Mouse (Mus musculus) hematopoietic stem cell, adult 5-6 weeks (primary cell): ENCODE measurements at regions not wholly inside any gene's neighbourhood (a gene's known extent, or its start where the extent isn't known, plus 50 kb on each side); places are given as distances from the start of the nearest gene placed in this dataset.

ENCODE experiments used
- ATAC-seq, 2 experiments: fragments of 125-278 bp in 1 of 2; replicated peaks in 1 of 2; 2 replicates each; pipeline ENCODE4 v1.8.0; 2016 to 2017; ENCODE audit warnings: inconsistent platforms in 2 of 2, mild to moderate bottlenecking in 2 of 2, moderate number of reproducible peaks in 2 of 2, low read depth in 1 of 2, moderate TSS enrichment in 1 of 2; ENCODE audit not compliant: low FRiP score in 2 of 2, poor library complexity in 2 of 2, severe bottlenecking in 2 of 2, insufficient read depth in 1 of 2, low TSS enrichment in 1 of 2

- no peak for ATAC-seq
Observed at GRCm38 (mm10) chr19:54360660-54361059, 316.7 kb downstream of the Adra2a start.

- no peak for ATAC-seq
Observed at GRCm38 (mm10) chr19:54385101-54385500, 341.1 kb downstream of the Adra2a start.

GRCm38 (mm10) chr19:54391406-54391805, 347.5 kb downstream of the Adra2a start:
- no peak for ATAC-seq

- no peak for ATAC-seq
Observed at GRCm38 (mm10) chr19:54399651-54400050, 355.7 kb downstream of the Adra2a start.

GRCm38 (mm10) chr19:54407904-54408303, 364.0 kb downstream of the Adra2a start:
- ATAC-seq: no peak

- ATAC-seq: no peak
Observed at GRCm38 (mm10) chr19:54429062-54429461, 385.1 kb downstream of the Adra2a start.

- no peak for ATAC-seq
Observed at GRCm38 (mm10) chr19:54440713-54441112, 396.8 kb downstream of the Adra2a start.

- ATAC-seq: no peak
Observed at GRCm38 (mm10) chr19:54460426-54461170, 416.6 kb downstream of the Adra2a start.

GRCm38 (mm10) chr19:54462480-54462879, 418.5 kb downstream of the Adra2a start:
- ATAC-seq: no peak

GRCm38 (mm10) chr19:54470034-54470433, 426.1 kb downstream of the Adra2a start:
- ATAC-seq: no peak

GRCm38 (mm10) chr19:54498066-54498465, 454.1 kb downstream of the Adra2a start:
- no peak for ATAC-seq

- ATAC-seq: no peak; a peak in 1 of 4 replicates
Observed at GRCm38 (mm10) chr19:54533858-54534257, 489.9 kb downstream of the Adra2a start.

GRCm38 (mm10) chr19:54555351-54555750, 511.4 kb downstream of the Adra2a start:
- no peak for ATAC-seq

GRCm38 (mm10) chr19:54557984-54558383, 514.0 kb downstream of the Adra2a start:
- no peak for ATAC-seq

GRCm38 (mm10) chr19:54583574-54583973, 539.6 kb downstream of the Adra2a start:
- ATAC-seq: no peak

GRCm38 (mm10) chr19:54584687-54585237, 540.8 kb downstream of the Adra2a start:
- ATAC-seq: no peak

- ATAC-seq: no peak
Observed at GRCm38 (mm10) chr19:54585326-54585725, 541.4 kb downstream of the Adra2a start.

- ATAC-seq: no peak
Observed at GRCm38 (mm10) chr19:54603345-54603744, 523.7 kb downstream of the Gpam start.

- no peak for ATAC-seq
Observed at GRCm38 (mm10) chr19:54605346-54605745, 521.7 kb downstream of the Gpam start.
